Mouse (Mus musculus) limb, embryonic 12.5 days (tissue): ENCODE data around the gene Cmtm6. TPM values are rescaled to one million over a fixed set of nuclear protein-coding genes. Genes with fewer than 3 reads are reported as not detected.

Experiments
- polyA plus RNA-seq: library from polyadenylated mRNA; unstranded; fragments of >200 nt; fragmentation: Nextera tagmentation; extraction: Ambion mirVana; gene quantifications from 2 replicates; pipeline ENCODE4 v1.2.1, GENCODE M21; 2016

Cmtm6 gene
- polyA plus RNA-seq, 1 experiment from 2014 or later = 24.9 TPM

Other genes with a start within 250 kb of the Cmtm6 start
- not detected in 2 replicates for gene Ccr4, start 226.2 kb upstream of the Cmtm6 start, polyA plus RNA-seq
- 0.41 and 0.70 TPM in 2 replicates for gene C130032M10Rik, start 215.4 kb upstream of the Cmtm6 start, polyA plus RNA-seq
- 1.6 and 2.3 TPM in 2 replicates for gene Trim71, start 166.7 kb upstream of the Cmtm6 start, polyA plus RNA-seq
- gene Cnot10, start 90.9 kb upstream of the Cmtm6 start, polyA plus RNA-seq = 81.9 and 82.2 TPM in 2 replicates
- gene Dync1li1, start 42.3 kb upstream of the Cmtm6 start, polyA plus RNA-seq = 69.0 and 77.4 TPM in 2 replicates
- 78.6 and 80.9 TPM in 2 replicates for gene Cmtm7, start 50.7 kb downstream of the Cmtm6 start, polyA plus RNA-seq
- gene Cmtm8, start 113.0 kb downstream of the Cmtm6 start, polyA plus RNA-seq = 18.8 and 20.1 TPM in 2 replicates
- gene Gpd1l, start 202.9 kb downstream of the Cmtm6 start, polyA plus RNA-seq = 8.6 and 10.0 TPM in 2 replicates
- gene Osbpl10, start 247.5 kb downstream of the Cmtm6 start, polyA plus RNA-seq = 3.2 and 3.6 TPM in 2 replicates